Mouse (Mus musculus) frontal cortex, postnatal 10 days (tissue): ENCODE data around the gene Hps4.

Source experiments
- DNase-seq, 2 experiments: peaks; one replicate each; pipeline ENCODE4 v3.0.0; 2022; ENCODE audit warnings: low spot score in 2 of 2, mixed read lengths in 1 of 2

The Hps4 gene

DNA sequence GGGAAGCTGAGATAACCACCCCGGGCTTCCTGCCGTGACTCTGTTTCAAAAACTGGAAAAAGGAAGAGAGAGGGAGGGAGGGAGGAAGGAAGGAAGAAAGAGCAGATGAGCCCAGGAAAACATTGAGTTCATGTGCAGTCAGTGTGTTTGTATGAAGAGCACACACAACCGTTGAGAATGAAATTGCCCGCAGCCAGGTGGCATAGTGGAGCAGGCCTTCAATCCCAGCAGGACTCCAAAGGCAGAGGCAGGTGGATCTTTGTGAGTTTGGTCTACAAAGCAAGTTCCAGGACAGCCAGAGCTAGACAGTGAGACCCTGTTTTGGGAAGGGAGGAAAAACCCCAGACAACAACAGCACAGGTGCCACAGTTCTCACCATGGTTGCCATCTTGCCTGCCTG, 24.5 kb downstream of the Hps4 start:
- no peak for DNase-seq

DNA sequence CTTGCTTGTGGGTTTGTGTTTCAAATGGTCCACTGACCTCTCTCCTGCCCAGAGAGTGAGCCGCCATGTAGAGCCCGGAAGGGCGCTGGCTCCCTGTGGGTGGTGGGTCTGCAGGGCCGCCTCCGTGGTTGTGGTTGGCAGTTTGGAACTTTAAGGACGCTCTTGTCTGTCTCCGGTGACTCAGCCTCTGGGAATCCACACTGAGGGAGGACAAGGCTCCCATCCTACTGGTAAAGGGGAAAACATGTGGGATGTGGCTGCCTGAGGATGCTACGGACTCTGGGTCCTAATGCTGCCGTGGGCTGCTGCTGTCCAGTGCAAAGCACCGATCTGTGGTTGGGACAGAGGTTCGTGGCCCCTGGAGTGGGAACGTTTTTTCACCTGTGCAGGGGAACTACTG, 25.0 kb downstream of the Hps4 start:
- no peak for DNase-seq

DNA sequence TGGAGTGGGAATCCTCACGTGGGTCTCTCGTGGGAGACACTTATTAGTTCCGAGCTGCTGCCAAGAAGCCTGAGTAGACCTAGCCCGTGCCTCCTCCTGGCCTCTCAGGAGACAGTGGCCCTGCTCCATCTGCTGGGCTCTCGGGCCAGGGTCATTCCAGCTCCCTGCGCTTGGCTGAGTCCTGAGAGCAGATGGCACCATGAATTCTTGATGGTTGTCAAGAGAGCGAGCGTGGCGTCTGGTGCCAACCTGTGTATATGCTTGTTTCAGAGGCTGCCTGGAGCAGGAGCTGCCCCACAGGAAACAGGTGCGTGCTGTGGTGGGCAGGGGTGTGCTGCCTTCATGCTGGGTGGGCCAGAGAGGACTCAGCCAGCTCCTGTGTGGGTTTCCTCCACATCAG, 25.8 kb downstream of the Hps4 start:
- no peak for DNase-seq

DNA sequence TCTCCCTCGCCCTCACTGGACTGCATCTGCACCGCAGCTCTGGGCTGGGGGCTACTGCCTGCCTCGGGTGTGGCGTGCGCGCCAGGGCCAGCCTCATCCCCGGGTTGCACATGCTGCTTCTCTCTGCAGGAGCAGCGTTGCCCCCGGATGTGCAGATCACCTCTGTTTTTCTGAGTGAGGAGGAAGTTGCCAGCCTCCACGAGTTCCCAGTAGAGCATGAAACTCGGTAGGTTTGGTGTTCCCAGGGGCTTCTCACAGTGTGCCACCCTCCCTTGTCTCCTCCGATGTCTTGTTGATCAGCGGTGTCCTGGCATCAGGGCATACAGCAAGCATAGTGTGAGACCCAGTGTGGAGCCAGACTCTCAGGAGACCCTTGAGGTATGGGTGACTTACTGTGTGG, 26.4 kb downstream of the Hps4 start:
- no peak for DNase-seq

DNA sequence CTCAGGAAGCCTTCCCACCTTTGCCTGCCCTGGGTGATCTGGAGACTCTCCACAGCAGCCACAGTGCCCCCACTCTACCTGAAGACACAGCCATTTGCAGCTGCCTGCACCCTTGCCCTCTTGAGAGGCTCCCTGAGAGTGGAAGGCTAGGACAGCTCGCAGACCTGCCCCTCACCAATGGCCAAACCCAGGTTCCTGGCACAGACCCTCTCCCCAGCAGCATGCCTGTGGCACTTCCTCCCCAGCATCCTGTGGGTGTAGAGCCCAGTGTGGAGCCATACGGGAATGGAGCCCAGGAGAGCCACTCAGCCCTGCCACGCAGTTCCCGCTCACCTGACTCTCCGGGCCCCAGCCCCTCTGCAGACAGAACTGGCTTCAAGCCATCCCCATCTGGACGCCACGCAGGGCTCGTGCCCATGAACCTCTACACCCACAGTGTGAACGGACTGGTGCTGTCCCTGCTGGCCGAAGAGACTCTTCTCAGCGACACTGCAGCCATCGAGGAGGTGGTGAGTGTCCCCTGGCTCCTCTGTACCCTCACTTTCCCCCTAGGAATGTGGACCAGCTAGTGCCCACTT, 27.4 kb downstream of the Hps4 start:
- DNase-seq, result no peak

DNA sequence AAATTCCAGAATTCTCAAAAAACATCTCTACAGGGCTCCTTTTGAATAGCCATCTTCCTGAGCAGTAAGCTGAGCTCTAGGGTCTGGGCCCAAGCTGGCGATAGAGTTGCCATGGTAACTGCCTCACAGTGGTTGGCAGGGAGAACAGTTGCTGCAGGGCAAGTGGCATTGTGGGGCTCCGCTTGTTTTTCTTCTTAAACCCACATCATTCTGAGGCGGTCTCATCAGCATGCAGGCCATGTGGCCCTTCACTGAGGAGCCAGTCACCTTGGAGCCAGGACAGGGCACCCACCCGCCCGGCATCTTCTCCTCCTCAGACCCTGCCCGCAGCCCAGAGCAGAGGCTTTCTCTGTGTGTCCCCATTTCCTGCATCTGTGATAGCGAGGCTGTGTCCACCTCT, 29.1 kb downstream of the Hps4 start:
- DNase-seq, result peak; percentile 75 to 76

DNA sequence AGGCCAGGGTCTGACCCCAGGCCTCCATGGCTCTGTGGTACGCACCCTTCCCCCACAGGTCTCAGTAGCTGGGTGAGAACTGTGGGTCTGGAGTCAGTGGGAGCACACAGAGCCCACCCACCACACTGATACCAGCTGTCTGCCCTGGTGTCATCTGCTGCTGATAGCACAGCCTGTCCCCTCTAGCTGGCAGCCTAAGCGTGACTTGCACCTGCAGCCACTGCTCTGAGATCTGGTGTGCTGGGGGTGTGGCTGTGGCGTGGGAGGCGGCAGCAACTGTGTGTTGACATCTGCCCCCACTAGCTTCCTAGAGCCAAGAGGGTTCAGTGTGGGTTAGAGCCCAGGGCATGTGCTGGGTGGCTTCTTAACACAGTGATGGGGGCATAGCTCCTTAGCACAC, 33.2 kb downstream of the Hps4 start:
- no peak for DNase-seq

DNA sequence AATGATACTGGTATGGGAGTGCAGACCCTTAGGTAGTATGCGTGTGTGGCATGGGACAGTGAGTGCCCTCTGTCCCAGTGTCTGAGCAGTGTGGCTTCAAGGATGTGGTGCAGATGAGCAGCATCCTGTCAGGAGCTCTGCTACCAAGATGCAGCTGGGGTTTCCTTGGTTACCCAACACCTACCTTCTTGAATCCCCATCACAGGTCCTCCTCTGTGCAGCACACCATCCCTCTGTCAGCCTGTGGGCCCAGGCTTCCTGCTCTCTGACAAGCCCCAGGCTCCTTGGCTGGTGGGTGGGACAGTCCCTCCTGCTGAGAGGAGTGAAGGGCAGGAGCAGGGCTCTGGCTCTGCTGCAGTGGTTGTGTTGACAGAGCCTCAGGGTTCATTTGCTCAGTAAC, 34.5 kb downstream of the Hps4 start:
- no peak for DNase-seq

DNA sequence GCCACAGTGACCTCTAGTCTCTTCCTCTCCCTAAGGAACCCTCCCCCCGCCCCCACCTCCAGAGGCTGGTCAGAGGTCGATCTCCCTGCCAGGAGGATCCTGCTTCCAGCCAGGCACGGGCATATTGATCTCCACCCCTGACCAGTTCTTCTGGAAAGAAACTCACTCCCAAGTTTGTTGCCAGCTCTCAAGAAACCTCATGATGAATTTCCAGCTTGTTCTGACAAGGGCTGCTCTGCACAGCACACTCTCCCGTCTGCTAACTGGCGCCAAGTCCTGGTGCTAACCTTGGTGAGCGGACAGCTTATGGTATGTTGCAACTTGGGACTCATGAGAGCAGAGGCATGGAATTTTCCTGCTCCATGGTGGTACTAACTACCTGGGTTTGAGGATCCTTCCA, 35.8 kb downstream of the Hps4 start:
- no peak for DNase-seq

DNA sequence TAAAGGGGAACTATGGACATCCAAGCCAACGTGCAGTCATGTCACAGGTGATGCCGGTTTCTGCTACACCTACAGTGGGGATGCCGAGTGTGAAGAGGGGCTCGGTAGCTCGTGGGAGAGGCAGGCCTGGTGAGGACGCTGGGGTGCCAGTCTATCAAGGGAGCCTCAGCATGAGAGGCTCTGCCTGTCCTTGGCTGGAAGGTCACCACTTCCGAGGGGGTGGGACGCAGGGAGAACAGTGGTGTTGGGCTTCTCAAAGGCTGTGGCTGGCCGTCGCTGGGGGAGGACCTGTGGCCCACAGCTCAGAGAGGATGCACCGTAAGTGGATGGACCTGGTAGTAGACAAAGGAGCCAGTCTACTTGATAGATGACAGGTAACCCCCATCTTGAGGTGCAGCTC, 38.3 kb downstream of the Hps4 start:
- no peak for DNase-seq

DNA sequence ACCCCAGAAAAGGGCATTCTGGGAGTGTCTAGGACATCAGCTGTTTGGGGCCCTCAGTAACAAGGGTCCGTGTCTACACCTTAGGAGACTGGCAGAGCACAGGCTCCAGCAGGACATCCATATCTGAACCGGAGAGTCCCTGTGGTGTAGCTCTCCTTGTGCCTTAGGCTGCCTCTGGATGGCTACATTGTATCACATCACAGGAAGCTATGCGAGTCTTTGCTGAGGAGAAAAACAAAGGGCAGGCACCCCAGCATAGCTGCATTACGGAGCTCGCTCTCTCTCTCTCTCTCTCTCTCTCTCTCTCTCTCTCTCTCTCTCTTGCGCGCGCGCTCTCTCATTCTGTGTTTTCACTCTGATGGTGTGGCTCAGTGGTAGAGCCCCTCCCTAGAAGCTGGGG, 39.2 kb downstream of the Hps4 start:
- no peak for DNase-seq

DNA sequence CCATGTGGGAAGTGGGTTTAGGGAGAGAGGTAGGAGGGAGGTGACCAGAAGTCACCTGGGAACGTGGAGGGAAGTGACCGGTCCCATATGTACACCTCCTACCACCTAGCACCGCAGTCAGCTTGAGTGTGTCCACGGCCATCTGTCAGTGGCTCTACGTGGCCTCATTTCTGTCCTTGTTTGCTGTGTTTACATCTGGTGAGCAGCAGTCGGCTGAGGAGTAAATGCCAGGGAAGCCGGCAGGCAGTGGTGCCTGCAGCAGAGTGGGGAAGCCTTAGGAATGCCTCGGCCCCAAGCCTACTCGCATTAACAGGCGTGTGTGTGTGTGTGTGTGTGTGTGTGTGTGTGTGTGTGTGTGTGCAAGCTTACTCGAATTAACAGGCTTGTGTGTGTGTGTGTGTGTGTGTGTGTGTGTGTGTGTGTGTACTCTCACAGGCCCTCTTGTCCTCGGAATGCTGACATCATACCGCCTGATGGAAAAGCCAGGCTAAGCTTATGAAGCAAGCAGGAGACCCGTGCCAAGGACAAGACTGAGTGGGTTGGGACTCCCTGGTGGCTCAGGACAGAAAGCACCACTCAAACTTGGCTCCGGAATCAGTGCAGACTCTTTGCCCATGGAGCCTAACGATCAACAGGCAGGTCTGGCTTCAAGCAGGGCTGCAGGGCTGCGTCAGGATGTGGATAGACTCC, 39.9 kb downstream of the Hps4 start:
- DNase-seq, result no peak

DNA sequence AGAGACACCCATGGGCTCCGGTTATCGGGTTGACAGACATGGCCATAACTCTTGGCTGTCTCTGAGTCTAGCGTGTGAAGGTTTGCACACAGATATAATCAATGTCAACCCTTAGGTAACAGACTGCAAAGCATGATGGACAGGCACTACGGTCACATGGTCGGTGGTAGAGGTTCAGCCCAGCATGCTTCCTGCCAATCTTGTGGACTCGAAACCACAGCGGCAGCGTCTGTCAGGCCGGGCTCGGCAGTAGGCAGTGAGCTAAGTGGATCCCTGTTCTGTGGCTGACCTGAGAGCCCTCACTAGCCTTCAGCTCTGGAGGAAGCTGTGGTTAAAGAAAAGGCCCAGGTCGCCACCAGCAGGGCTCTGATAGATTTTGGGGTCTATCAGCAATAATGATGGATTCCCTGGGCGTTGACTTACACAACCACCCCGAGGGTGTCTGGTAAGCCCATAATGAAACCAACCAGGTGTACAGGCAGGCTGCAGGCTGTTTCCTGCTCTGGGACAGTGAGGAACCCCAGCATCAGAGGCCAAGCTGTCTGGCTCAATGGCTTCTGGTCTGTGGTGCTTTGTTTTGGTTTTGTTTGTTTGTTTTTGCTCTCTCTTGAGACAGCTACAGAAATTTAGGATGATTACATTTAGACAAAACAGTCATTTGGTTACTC, 42.1 kb downstream of the Hps4 start:
- DNase-seq, result no peak

DNA sequence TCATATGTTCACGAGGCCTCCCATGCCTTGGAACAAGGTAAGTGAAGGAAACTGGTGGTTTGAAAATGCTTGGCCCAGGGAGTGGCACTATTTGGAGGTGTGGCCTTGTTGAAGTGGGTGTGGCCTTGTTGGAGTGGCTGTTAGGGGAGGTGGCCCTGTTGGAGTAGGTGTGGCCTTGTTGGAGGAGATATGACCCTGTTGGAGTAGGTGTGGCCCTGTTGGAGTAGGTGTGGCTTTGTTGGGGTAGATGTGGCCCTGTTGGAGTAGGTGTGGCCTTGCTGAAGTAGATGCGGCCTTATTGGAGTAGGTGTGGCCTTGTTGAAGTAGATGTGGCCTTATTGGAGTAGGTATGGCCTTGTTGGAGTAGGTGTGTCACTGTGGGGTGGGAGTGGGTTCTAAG, 43.1 kb downstream of the Hps4 start:
- DNase-seq, result no peak

DNA sequence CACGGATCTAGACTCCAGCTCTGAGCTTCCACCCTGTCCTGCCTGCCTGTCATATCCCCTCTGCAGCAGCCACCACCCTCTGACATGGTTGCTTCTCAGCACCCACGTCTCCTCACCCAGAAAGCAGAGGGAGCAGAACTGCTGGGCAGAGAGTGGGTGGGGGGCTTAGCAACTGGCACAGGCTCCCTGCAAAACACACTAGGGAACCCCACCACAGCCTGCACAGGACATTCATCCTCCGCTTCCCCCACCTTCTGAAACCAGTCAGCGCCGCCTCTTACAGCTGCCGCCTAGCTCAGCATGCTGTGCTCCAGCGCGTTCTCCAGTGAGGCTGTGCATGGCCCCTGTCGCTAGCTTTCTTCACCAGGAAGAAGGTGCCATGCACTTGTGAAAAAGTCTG, 46.5 kb downstream of the Hps4 start:
- DNase-seq, result no peak

DNA sequence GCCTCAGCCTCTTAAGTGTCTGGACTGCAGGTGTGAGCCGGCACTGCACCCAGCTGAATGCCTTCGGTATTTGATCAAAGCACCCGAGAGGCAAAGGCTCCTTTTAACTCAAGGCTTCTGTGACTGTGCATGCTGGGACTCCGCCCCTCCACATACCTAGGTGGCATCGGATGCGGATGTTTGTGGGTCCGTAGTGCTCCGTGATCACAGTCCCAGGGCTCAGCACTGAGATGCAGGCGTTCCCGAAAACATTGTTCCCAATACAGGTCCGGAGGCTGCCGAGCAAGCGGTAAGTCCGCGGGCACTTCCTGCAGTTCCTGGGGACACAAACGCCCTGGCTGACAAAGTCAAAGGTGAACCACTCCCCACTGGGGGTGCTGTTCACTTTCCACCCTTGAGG, 48.1 kb downstream of the Hps4 start:
- no peak for DNase-seq

DNA sequence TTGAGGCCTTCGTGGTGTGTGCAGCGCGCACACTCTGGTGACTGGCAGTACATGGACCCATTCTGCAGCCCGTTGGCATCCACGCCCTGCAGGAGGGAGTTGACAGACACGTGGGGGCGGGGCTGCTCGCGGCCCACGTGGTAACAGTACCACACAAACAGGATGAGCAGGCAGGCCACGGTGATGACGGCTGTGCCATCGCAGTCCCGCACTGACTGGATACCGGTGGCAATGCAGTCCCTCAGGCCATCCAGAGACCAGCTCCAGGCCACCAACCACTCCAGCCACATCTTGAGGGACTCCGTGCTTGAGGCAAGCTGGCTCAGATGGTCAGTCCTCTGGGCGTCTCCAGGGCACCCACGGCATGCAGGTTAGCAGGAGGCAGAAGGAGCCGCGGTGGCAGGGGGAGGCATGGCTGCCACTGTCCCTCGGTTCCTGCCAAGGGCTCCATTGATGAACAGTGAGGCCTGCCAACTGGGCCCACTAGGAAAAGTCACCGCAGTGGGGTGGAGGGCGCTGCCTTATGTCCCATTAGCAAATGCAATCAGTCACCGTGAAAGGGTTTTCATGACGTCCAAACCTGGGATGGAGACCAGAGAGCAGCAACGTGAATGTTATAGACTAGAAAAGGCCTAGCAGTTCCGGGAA, 48.9 kb downstream of the Hps4 start:
- no peak for DNase-seq

DNA sequence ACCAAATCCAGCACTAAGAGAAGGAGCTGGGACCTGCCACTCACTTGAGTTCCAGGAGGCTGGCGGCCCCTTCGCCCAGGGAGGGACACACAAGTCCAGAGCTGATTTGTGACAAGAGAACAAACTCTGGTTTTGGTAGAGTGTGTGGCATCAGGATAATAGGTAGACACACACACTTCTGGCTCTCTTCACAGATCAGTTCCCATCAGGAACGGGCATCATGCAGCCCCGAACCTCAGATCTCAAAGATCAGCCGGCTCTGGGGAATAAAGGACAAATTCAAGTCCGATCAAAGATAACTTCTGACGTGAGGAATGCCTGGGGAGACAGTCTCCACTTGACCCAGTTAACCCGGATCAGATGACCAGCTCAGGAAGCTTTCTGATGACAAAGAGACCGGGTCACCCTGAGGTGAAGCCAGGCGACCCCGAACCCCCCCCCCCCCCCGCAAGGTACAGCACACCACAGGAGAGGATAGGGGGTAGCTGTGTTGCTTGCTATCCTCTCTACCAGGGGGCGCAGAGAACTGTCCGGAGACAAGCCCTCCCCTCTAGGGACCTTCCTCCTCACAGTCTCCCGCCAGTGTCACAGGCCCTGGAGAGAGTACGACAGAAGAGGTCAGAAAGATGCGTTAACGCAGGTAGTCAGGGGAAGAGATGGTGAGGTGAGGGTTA, 51.0 kb downstream of the Hps4 start:
- no peak for DNase-seq

DNA sequence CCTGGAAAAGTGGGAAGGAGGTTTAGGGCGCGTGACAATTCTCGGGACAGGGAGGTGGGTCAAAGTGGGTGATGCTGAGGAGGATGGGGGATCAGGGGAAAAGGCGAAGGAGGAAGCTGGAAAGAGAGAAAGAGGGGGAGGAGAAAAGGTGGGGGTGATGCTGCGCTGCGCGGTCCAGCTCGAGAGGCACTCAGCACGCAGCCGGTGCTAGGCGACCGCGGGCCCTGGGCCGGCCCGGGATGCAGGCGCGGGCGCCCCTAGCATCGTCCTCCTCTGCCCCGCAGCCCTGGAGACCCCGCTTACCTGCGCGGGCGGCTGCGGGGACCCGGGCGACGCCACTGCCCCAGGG, 51.5 kb downstream of the Hps4 start:
- no peak for DNase-seq

DNA sequence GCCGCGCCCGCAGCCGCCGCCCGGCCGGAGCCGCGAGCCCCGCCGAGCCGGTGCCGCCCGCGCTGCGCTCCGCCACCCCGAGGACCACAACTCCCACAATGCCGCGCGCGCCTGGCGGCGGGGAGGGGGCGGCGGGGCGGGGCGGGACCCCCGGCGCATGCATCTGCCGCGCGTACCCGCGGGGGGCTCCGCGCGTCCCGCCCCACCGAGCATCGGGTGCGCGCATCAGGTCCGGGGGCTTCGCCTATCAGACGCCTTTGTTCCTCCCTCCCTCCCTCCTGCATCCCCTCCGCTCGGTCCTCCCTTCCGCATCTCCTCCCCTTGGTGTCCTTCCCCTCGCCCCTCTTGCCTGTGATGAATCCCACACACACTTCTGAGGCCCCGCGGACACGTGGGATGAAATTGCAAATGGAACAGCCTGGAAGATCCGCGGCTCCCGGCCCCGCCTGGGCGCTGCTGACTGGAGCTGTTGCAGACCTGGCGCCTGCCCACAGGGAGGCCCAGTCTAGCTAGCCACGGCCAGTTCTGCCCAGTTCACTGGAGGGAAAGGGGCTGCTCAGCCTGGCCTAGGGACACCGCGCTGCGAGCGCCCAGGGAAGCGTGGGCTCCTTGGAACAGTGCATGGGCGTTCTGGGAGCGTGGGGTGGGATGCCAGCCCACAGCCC, 52.0 kb downstream of the Hps4 start, which contains the start of gene Asphd2:
Gene Asphd2 (minus strand): TSS at position 88 of the 665 bp plus-strand sequence.
- peak; percentile 81 to 90 for DNase-seq

DNA sequence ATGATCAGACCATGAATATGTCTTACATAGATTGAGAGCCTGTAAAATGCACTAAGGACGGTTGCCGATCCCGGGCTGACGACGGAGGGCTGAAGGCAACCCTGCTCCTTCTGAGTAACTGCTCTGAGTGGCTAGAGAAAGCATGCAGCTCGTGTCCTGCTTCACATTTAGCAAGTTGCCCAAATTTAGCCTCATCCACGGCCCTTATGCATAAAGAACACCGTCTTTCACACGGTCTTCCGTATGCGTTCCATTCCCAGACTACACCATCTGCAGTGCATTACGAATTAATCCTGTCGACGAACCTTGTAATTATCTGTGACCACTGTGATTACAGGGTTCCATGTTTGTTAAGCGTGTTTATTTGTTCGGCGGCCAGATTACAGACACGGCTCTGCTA, 53.2 kb downstream of the Hps4 start:
- no peak for DNase-seq

DNA sequence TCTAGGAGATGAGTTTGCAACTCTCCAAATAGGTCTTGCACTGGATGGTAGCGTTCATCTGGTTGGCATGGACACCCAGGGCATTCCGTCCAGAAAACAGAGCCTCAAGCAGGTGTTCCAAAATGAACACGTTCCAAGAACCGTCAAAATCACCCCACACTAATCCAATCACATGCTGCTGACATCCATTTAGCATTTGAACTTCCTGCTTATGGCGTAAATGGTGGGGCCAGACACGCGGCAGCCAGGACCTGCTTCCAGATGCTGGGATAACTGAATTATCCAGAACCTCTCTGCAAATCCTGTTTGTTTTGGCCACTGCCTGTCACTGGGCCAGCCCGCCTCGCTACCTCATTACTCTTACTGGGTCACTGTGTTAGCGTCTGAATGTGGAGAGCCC, 56.4 kb downstream of the Hps4 start:
- no peak for DNase-seq
